Mouse (Mus musculus) stomach, postnatal 0 days (tissue): ENCODE results near the gene Ubxn4. TPM values are rescaled to one million over a fixed set of nuclear protein-coding genes. Genes with fewer than 3 reads are reported as not detected.

Source experiments
- ATAC-seq: fragments of 200-750 bp; cut with Nextera tagmentation; 2 replicates; pipeline ENCODE4 v1.8.0; 2017; ENCODE audit not compliant: low FRiP score, low TSS enrichment
- DNase-seq: peaks from one replicate; pipeline ENCODE4 v3.0.0-alpha.2; 2016; ENCODE audit warnings: low spot score
- H3K27ac ChIP-seq: fragments of 300-500 bp; sonication (generic); replicated peaks from 2 replicates; pipeline ENCODE4 v1.5.1; 2014; ENCODE audit warnings: mild to moderate bottlenecking, control low read depth
- H3K27me3 ChIP-seq: fragments of 300-500 bp; sonication (generic); 2 replicates; pipeline ENCODE4 v1.6.1; 2014; ENCODE audit warnings: low read length; ENCODE audit not compliant: control insufficient read depth, insufficient read depth
- H3K36me3 ChIP-seq: fragments of 300-500 bp; sonication (generic); 2 replicates; pipeline ENCODE4 v1.6.1; 2014; ENCODE audit warnings: low read length, mixed read lengths; ENCODE audit not compliant: control insufficient read depth, insufficient read depth
- H3K4me1 ChIP-seq: fragments of 300-500 bp; sonication (generic); replicated peaks from 2 replicates; pipeline ENCODE4 v1.6.1; 2014; ENCODE audit warnings: antibody characterized with exemption; ENCODE audit not compliant: control insufficient read depth, insufficient read depth
- H3K4me2 ChIP-seq: fragments of 300-500 bp; sonication (generic); replicated peaks from 2 replicates; pipeline ENCODE4 v1.6.1; 2014; ENCODE audit warnings: low read depth, mild to moderate bottlenecking, control low read depth, moderate library complexity
- H3K4me3 ChIP-seq: fragments of 300-500 bp; sonication (generic); 2 replicates; pipeline ENCODE4 v1.5.1; 2014; ENCODE audit warnings: low read depth, low read length, control low read depth
- H3K9ac ChIP-seq: fragments of 300-500 bp; sonication (generic); 2 replicates; pipeline ENCODE4 v1.6.1; 2014; ENCODE audit warnings: mild to moderate bottlenecking, low read length, control low read depth, mixed read lengths
- H3K9me3 ChIP-seq: fragments of 300-500 bp; sonication (generic); 2 replicates; pipeline ENCODE4 v1.6.1; 2016; ENCODE audit warnings: low read length; ENCODE audit not compliant: control insufficient read depth
- CTCF ChIP-seq: IDR thresholded peaks from 2 replicates; pipeline ENCODE4 v1.5.1; 2016; ENCODE audit warnings: antibody characterized with exemption, low read depth, mild to moderate bottlenecking, moderate library complexity
- EP300 ChIP-seq: optimal IDR thresholded peaks from 2 replicates; pipeline ENCODE3; 2016; ENCODE audit warnings: antibody characterized with exemption
- WGBS: fragments of 180-500 bp; shearing (Covaris S2); extraction: QIAGEN DNeasy Blood & Tissue Kit; methylation state at CpG from one replicate; pipeline ENCODE4 v1.1.7; 2014; 5-methylcytosine and 5-hydroxymethylcytosine counted together
- microRNA counts: library from miRNA; unstranded; fragments of <30 nt; microRNA quantifications from one replicate; lab custom pipeline; 2015
- microRNA-seq: library from miRNA; unstranded; fragments of <30 nt; microRNA quantifications from one replicate; pipeline ENCODE4, GENCODE M21; 2016
- polyA plus RNA-seq: library from polyadenylated mRNA; unstranded; fragments of >200 nt; fragmentation: Nextera tagmentation; extraction: Ambion mirVana; gene quantifications from 2 replicates; pipeline ENCODE4 v1.2.1, GENCODE M21; 2015

Ubxn4 gene
- polyA plus RNA-seq, 1 experiment from 2014 or later = 62.4 TPM

- WGBS = 83% methylated on average over 8 of the region's 8 CpGs
These were observed 79.4 kb downstream of the Ubxn4 start for GRCm38 (mm10) chr1:128323026-128323643.

GRCm38 (mm10) chr1:128324776-128325175 is 81.0 kb downstream of the Ubxn4 start:
- no peak overlapping the region for H3K4me3 ChIP-seq
- H3K27me3 ChIP-seq = no peaks in the 10 kb centered on the region
- H3K9me3 ChIP-seq = no peaks in the 10 kb centered on the region
- ATAC-seq = no peak
- WGBS = 88% methylated on average over 2 of the region's 2 CpGs
- no peak for TF ChIP-seq EP300
- TF ChIP-seq CTCF = no peak
- no peaks in the 10 kb centered on the region for H3K4me1 ChIP-seq
- no peaks in the 10 kb centered on the region for H3K36me3 ChIP-seq
- H3K27ac ChIP-seq = no peak overlapping the region
- no peak overlapping the region for H3K4me2 ChIP-seq
- no peak for DNase-seq
- H3K9ac ChIP-seq = no peak overlapping the region

More at GRCm38 (mm10) chr1:128323026-128323643, 79.4 kb downstream of the Ubxn4 start:
- Histone ChIP-seq H3K4me3 (no peak overlapping the region), H3K4me1 (no peaks in the 10 kb centered on the region), H3K36me3 (no peaks in the 10 kb centered on the region), H3K27ac (no peak overlapping the region), H3K9me3 (no peaks in the 10 kb centered on the region), H3K9ac (no peak overlapping the region), H3K27me3 (no peaks in the 10 kb centered on the region), H3K4me2 (no peak overlapping the region)
- DNase-seq (no peak), ATAC-seq (no peak)
- no peak for TF ChIP-seq EP300
- no peak for TF ChIP-seq CTCF

GRCm38 (mm10) chr1:128327165-128327564 is 83.4 kb downstream of the Ubxn4 start:
- no peak overlapping the region for H3K4me3 ChIP-seq
- no peak overlapping the region for H3K4me2 ChIP-seq
- no peak for DNase-seq
- no peak overlapping the region for H3K27ac ChIP-seq
- no peak overlapping the region for H3K9ac ChIP-seq
- H3K36me3 ChIP-seq = peaks cover 2% of the 10 kb centered on the region; the same call in 1 of the 2 replicates
- no peaks in the 10 kb centered on the region for H3K27me3 ChIP-seq
- no peaks in the 10 kb centered on the region for H3K4me1 ChIP-seq
- ATAC-seq = no peak
- TF ChIP-seq CTCF (no peak), EP300 (no peak)
- WGBS = 94% methylated on average over 1 of the region's 1 CpGs
- no peaks in the 10 kb centered on the region for H3K9me3 ChIP-seq

GRCm38 (mm10) chr1:128328218-128328617 is 84.5 kb downstream of the Ubxn4 start, which contains the start of gene Lct:
Gene Lct, minus strand, starts transcription at chr1:128328318.
- H3K9me3 ChIP-seq = no peaks in the 10 kb centered on the region
- TF ChIP-seq EP300 (no peak), CTCF (no peak)
- no peak within 1 kb of the TSS for H3K4me2 ChIP-seq
- H3K4me1 ChIP-seq = no peaks in the 10 kb centered on the region
- ATAC-seq = no peak
- no peak for DNase-seq
- H3K27me3 ChIP-seq = no peaks in the 10 kb centered on the region
- no peak within 1 kb of the TSS for H3K27ac ChIP-seq
- 81% methylated on average over 3 of the region's 3 CpGs for WGBS
- H3K36me3 ChIP-seq = peaks cover 8% of the 10 kb centered on the region; the same call in 1 of the 2 replicates
- H3K9ac ChIP-seq = no peak within 1 kb of the TSS
- no peak within 1 kb of the TSS for H3K4me3 ChIP-seq

MicroRNAs within 50 kb of the gene (microRNA counts, 519-probe panel; counts per million panel counts)
- 2,975 counts per million, percentile 10 among the panel's probes with 10 or more counts for microRNA mmu-miR-128 (lab: Ali Mortazavi, UCI)

Small RNAs within 50 kb of the gene (microRNA-seq; reads per million reads assigned to microRNA genes)
- 92.9 reads per million, percentile 45 among the genes with 10 or more reads in this experiment for gene Mir128-1

Other genes with a start within 250 kb of the Ubxn4 start
- gene Zranb3, start 140.9 kb upstream of the Ubxn4 start, polyA plus RNA-seq = 1.4 and 1.5 TPM in 2 replicates
- gene R3hdm1, start 140.7 kb upstream of the Ubxn4 start, polyA plus RNA-seq = 23.7 and 29.6 TPM in 2 replicates
- gene Lct, start 84.4 kb downstream of the Ubxn4 start, polyA plus RNA-seq = 1.3 and 2.8 TPM in 2 replicates
- gene Mcm6, start 115.7 kb downstream of the Ubxn4 start, polyA plus RNA-seq = 54.9 and 58.3 TPM in 2 replicates
- 85.7 and 89.9 TPM in 2 replicates for gene Dars, start 173.4 kb downstream of the Ubxn4 start, polyA plus RNA-seq